Mouse (Mus musculus): ENCODE measurements around the gene Gsdmc4.

GRCm38 (mm10) chr15:63924484-63924883 is 12.4 kb upstream of the Gsdmc4 start:
- no peak for TF ChIP-seq GATA1 (IDR thresholded peaks at IDR 0.05; ENCODE audit: low read length)
- no peak for TF ChIP-seq TAL1 (IDR thresholded peaks at IDR 0.05; ENCODE audit: low read length)
